Mouse (Mus musculus) kidney, postnatal 0 days (tissue): ENCODE measurements at regions not wholly inside any gene's neighbourhood (a gene's known extent, or its start where the extent isn't known, plus 50 kb on each side); places are given as distances from the start of the nearest gene placed in this dataset.

Experiments used
- ATAC-seq: fragments of 200-750 bp; cut with Nextera tagmentation; replicated peaks from 2 replicates; pipeline ENCODE4 v1.8.0; 2017; ENCODE audit warnings: low read depth, moderate number of reproducible peaks, moderate TSS enrichment, moderate library complexity; ENCODE audit not compliant: low FRiP score
- DNase-seq: peaks from one replicate; pipeline ENCODE4 v3.0.0-alpha.2; 2016; ENCODE audit warnings: low spot score
- H3K27ac ChIP-seq: fragments of 300-500 bp; sonication (generic); 2 replicates; pipeline ENCODE4 v1.5.1; 2014; ENCODE audit warnings: mild to moderate bottlenecking
- H3K27me3 ChIP-seq: fragments of 300-500 bp; sonication (generic); 2 replicates; pipeline ENCODE4 v1.6.1; 2014; ENCODE audit warnings: low read length, mixed read lengths; ENCODE audit not compliant: insufficient read depth
- H3K36me3 ChIP-seq: fragments of 300-500 bp; sonication (generic); 2 replicates; pipeline ENCODE4 v1.6.1; 2014; ENCODE audit warnings: low read length, mixed read lengths; ENCODE audit not compliant: insufficient read depth
- H3K4me1 ChIP-seq: fragments of 300-500 bp; sonication (generic); replicated peaks from 2 replicates; pipeline ENCODE4 v1.6.1; 2014; ENCODE audit warnings: antibody characterized with exemption, low read length, mixed read lengths; ENCODE audit not compliant: insufficient read depth
- H3K4me2 ChIP-seq: fragments of 300-500 bp; sonication (generic); 2 replicates; pipeline ENCODE4 v1.6.1; 2014; ENCODE audit warnings: mild to moderate bottlenecking, low read length, moderate library complexity, mixed read lengths
- H3K4me3 ChIP-seq: fragments of 300-500 bp; sonication (generic); replicated peaks from 2 replicates; pipeline ENCODE4 v1.5.1; 2014; ENCODE audit warnings: low read depth, low read length
- H3K9ac ChIP-seq: fragments of 300-500 bp; sonication (generic); 2 replicates; pipeline ENCODE4 v1.6.1; 2014; ENCODE audit warnings: low read depth, low read length
- H3K9me3 ChIP-seq: fragments of 300-500 bp; sonication (generic); replicated peaks from 2 replicates; pipeline ENCODE4 v1.6.1; 2016; ENCODE audit warnings: low read length, inconsistent platforms, mixed read lengths
- CTCF ChIP-seq: IDR thresholded peaks from 2 replicates; pipeline ENCODE4 v1.5.1; 2016; ENCODE audit warnings: antibody characterized with exemption, low read depth, mild to moderate bottlenecking, moderate library complexity
- WGBS: fragments of 180-500 bp; shearing (Covaris S2); extraction: QIAGEN DNeasy Blood & Tissue Kit; methylation state at CpG from one replicate; pipeline ENCODE4 v1.1.7; 2014; 5-methylcytosine and 5-hydroxymethylcytosine counted together

DNA sequence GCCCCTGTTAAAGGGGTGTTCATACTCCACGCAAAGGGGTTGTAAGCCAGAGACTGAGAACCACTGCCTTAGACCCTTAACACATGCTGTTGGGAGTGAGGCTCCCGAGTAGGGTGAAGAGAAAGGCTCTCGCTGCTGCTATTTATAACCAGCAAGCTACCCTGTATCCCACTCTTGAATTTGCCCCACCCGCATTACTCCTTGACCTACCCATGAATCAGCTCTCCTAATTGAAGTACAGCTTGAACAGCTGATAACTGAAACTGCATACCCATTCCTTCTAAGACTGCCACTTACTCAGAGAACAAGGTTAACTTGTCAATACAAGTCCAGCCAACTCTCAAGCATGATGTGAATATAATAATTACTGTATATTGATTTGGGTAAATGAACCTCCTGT, 2984.2 kb upstream of the 5930422O12Rik start:
- no peak overlapping the region for H3K4me2 ChIP-seq
- no peaks in the 10 kb centered on the region for H3K27me3 ChIP-seq
- H3K9ac ChIP-seq, result no peak overlapping the region
- H3K4me3 ChIP-seq, result no peak overlapping the region
- TF ChIP-seq CTCF, result no peak
- H3K4me1 ChIP-seq, result no peaks in the 10 kb centered on the region
- 68% methylated on average over 4 of the region's 4 CpGs for WGBS
- DNase-seq (no peak), ATAC-seq (no peak)
- no peaks in the 10 kb centered on the region for H3K36me3 ChIP-seq
- H3K9me3 ChIP-seq, result no peaks in the 10 kb centered on the region
- no peak overlapping the region for H3K27ac ChIP-seq

DNA sequence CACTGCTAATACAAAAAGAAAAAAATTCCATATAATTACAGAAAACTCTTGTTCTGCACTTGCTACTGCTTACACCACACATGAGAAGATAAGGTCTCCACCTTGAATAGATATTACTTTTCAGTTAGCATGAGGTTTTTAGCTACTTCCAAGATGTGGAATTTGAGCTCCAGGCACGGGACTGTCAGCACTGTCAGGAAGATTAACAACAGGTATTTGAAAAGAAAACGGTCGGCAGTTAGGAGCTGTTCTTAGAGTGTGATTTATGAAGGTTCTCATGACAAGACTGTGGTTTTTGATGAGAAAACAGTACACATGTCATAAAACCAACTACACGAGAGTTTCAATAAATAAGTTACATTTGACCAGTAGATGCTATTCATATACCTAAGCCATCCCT, 2970.4 kb upstream of the 5930422O12Rik start:
- no peak for TF ChIP-seq CTCF
- Histone ChIP-seq H3K27me3 (no peaks in the 10 kb centered on the region), H3K36me3 (no peaks in the 10 kb centered on the region), H3K27ac (no peak overlapping the region), H3K4me3 (no peak overlapping the region), H3K4me2 (no peak overlapping the region), H3K9me3 (no peaks in the 10 kb centered on the region), H3K9ac (no peak overlapping the region), H3K4me1 (no peaks in the 10 kb centered on the region)
- DNase-seq (no peak), ATAC-seq (no peak)
- 7% methylated on average over 4 of the region's 4 CpGs for whole genome bisulfite sequencing

DNA sequence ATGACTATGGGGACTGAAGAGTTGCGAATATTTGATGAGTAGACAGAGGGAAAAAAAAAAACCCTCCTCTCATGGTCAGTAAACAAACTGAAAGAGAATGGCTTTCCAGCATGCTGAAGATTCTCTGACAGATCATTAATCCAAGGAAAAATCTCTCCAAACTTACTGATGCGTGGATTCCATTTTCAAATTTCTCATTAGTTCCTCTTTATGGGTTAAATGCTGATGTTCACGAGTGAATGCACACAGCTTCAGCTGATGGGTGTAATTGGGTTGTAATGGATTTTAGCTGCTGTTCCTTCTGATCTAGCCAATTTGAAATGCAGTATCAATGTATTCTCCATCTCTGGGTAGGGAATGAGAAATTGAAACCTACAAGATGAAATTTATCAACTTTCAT, 2945.6 kb upstream of the 5930422O12Rik start:
- no peak overlapping the region for H3K4me2 ChIP-seq
- H3K27me3 ChIP-seq, result no peaks in the 10 kb centered on the region
- no peak overlapping the region for H3K9ac ChIP-seq
- no peak for ATAC-seq
- no peak for TF ChIP-seq CTCF
- no peaks in the 10 kb centered on the region for H3K36me3 ChIP-seq
- H3K4me1 ChIP-seq, result no peaks in the 10 kb centered on the region
- no peak overlapping the region for H3K27ac ChIP-seq
- H3K9me3 ChIP-seq, result no peaks in the 10 kb centered on the region
- no peak overlapping the region for H3K4me3 ChIP-seq
- WGBS, result 73% methylated on average over 3 of the region's 3 CpGs
- no peak for DNase-seq

DNA sequence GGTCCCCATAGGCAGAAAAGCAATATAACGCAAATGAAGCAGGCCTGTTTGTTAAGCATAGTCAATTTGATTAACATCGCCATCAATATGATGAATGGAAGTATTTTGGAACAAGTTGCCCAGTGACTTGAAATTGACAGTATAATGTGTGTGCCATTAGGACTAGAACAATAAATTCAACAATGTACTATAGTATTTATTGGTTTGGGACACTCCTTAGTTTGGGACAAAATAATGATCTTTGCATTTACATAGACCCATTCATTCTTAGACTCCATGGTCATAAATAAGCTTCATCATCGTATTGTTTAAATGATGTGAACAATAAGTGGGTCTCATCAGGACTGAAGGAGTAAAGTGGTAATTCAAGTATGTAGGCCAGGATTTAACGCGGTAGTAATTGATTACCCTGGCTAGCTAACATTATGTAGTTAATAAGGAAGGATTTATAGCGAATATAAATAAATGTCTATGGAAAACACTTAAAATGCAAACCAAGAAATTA, 2933.6 kb upstream of the 5930422O12Rik start:
- Histone ChIP-seq H3K27ac (no peak overlapping the region), H3K9me3 (no peaks in the 10 kb centered on the region), H3K9ac (no peak overlapping the region), H3K27me3 (no peaks in the 10 kb centered on the region), H3K4me1 (no peaks in the 10 kb centered on the region), H3K36me3 (no peaks in the 10 kb centered on the region), H3K4me2 (no peak overlapping the region), H3K4me3 (no peak overlapping the region)
- no peak for DNase-seq
- 69% methylated on average over 6 of the region's 6 CpGs for WGBS
- no peak for TF ChIP-seq CTCF
- ATAC-seq, result no peak

DNA sequence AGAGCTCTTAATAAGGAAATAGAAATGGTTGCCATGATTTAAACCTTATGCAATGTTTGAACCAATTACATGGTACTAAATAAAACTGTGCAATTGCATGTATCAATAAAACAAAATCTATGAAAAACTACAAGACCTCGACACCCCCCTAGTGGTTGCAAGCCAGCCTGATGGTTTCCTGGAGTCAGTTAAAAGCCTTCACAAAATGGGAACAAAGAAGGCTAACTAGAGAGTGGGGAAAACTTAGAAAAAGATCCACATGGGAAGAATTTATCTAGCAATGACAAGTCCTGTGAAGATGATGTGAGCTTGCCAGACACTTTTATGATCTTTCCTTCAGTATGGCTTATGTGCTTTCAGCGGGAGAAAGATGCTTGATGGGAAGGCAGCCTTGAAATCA, 2926.3 kb upstream of the 5930422O12Rik start:
- no peak overlapping the region for H3K4me3 ChIP-seq
- peak; percentile 24; the same call in 1 of the 2 replicates for TF ChIP-seq CTCF
- H3K36me3 ChIP-seq, result no peaks in the 10 kb centered on the region

DNA sequence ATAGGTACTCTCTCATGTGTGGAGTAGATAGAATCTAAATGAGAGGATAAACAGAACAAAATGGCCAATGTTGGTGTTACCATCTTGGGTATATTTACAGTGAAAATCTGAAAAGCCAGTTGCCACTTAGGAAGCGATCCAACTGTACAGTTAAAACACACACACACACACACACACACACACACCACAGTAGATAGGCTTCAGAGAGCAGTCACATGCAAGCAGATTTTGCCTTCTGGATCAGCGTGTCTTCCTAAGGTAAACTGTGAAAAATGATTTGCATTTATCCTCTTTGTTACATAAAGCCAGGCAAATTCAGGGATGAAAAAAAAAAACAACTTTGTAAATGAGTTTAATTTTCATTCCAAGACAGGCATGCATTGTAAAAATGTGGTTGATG, 2917.2 kb upstream of the 5930422O12Rik start:
- no peak overlapping the region for H3K27ac ChIP-seq
- no peak for TF ChIP-seq CTCF
- H3K27me3 ChIP-seq, result no peaks in the 10 kb centered on the region
- ATAC-seq (no peak), DNase-seq (no peak)
- H3K4me3 ChIP-seq, result no peak overlapping the region
- no peak overlapping the region for H3K4me2 ChIP-seq
- H3K4me1 ChIP-seq, result no peaks in the 10 kb centered on the region
- WGBS, result 90% methylated on average over 2 of the region's 2 CpGs
- H3K9me3 ChIP-seq, result no peaks in the 10 kb centered on the region
- no peak overlapping the region for H3K9ac ChIP-seq
- H3K36me3 ChIP-seq, result no peaks in the 10 kb centered on the region

More for the DNA sequence above, 2926.3 kb upstream of the 5930422O12Rik start:
- H3K27ac ChIP-seq, result no peak overlapping the region
- no peak for ATAC-seq
- H3K4me2 ChIP-seq, result no peak overlapping the region
- WGBS, result 61% methylated on average over 2 of the region's 2 CpGs
- no peaks in the 10 kb centered on the region for H3K27me3 ChIP-seq
- no peaks in the 10 kb centered on the region for H3K4me1 ChIP-seq
- DNase-seq, result no peak
- H3K9me3 ChIP-seq, result no peaks in the 10 kb centered on the region
- H3K9ac ChIP-seq, result no peak overlapping the region

DNA sequence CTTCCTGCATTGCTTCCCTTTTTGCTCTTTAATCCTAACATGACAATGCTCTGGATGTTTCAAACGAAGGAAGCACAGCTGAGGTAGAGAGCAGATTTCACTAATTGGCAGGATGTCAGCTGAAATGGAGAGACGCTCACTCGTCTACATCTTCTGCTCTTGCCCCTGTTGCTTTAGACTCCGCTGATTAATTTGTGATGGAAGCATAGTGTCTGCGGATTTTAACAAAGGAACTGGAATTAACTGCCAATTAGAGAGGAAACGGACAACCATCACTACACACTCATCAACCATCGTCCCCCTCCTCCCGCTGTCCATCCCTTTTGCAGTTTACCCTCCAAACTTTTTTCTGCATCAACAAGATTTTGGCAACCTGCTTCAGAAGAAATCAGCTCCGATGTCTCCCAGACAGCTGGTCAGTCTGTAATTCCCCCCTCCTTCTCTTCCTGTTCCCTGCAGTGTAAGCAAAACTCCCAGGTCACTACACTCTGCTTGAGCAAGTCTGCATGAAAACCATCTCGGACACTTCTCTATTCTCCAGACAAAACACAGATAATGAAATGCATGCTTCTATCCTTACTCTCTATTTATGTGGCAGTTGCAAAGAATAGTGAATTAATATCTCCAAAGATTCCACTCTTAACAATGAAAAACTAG, 2905.6 kb upstream of the 5930422O12Rik start:
- Histone ChIP-seq H3K36me3 (no peaks in the 10 kb centered on the region), H3K27ac (no peak overlapping the region), H3K9ac (no peak overlapping the region), H3K27me3 (no peaks in the 10 kb centered on the region), H3K4me3 (no peak overlapping the region), H3K4me1 (no peaks in the 10 kb centered on the region), H3K9me3 (no peaks in the 10 kb centered on the region), H3K4me2 (peak overlapping the region; percentile 22; the same call in 1 of the 2 replicates)
- ATAC-seq, result no peak
- no peak for TF ChIP-seq CTCF
- WGBS, result 23% methylated on average over 10 of the region's 10 CpGs
- peak; percentile 27 for DNase-seq
